ENCODE assay signal across 8 mouse cellular contexts in the genomic region with DNA sequence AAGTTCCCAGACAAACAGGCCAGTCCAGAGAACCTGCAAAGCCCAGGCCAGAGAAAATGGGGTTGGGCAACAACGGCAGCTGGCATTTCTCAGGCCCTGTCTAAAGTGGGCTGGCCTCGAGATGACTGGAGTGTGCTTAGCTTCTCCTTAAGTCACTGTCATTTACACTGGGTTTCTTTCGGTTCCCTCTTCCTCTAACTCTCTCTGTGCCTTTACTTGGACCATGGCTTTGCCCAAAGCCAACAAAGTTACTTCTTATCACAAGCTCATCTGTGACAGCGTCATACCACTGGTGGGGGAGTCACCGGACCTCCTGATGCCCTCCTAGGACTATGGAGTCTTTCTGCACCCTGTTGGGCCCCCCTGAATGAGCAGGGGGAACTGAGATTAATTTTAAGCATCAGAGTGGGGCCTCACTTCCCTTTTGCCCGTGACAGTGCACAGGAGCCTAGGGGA. TPM values are rescaled to one million over a fixed set of nuclear protein-coding genes. Genes with fewer than 3 reads are reported as not detected.
DNase-seq lines count a peak whose midpoint lies in the region; ATAC-seq and TF ChIP-seq lines count a peak whose summit lies in the region.

No protein-coding gene starts in this region.

- H3K27ac ChIP-seq in kidney, embryonic 14.5 days (ENCODE audit: low read depth, low read length): peak overlapping the region; percentile 24; the same call in 1 of the 2 replicates
- no peak overlapping the region for H3K27ac ChIP-seq in heart, adult 2 months
- H3K27ac ChIP-seq in left cerebral cortex, adult 2 months: no peak overlapping the region

- no peak for DNase-seq in kidney, adult 11 months
- peak; percentile 82 to 88 for DNase-seq in B cell, adult 2 months
- DNase-seq in heart, adult 2 months: peak; percentile 59 to 64
- DNase-seq in lung, postnatal 4 days: peak; percentile 68 to 75
- no peak for DNase-seq in left cerebral cortex, adult 2 months (ENCODE audit: extremely low spot score in 1 of 2, low spot score in 2 of 2)
- DNase-seq in left cerebral cortex, adult 9 months (ENCODE audit: low spot score in 2 of 2): no peak

- no peaks in the 10 kb centered on the region for H3K36me3 ChIP-seq in kidney, embryonic 14.5 days (ENCODE audit: control insufficient read depth, insufficient read depth, low read length)
- H3K36me3 ChIP-seq in heart, adult 2 months (ENCODE audit: control insufficient read depth, insufficient read depth, low read length): no peaks in the 10 kb centered on the region

- no peaks in the 10 kb centered on the region for H3K79me2 ChIP-seq in heart, adult 2 months (replicated peaks; ENCODE audit: control insufficient read depth, insufficient read depth, low read length)

- no peaks in the 10 kb centered on the region for H3K9me3 ChIP-seq in kidney, embryonic 14.5 days (ENCODE audit: control insufficient read depth, low read length)

- WGBS in kidney, embryonic 14.5 days: 32% methylated on average over 6 of the region's 6 CpGs
- 44% methylated on average over 6 of the region's 6 CpGs for WGBS in heart, adult 2 months

- H3K4me3 ChIP-seq in kidney, embryonic 14.5 days (ENCODE audit: low read length): no peak overlapping the region
- no peak overlapping the region for H3K4me3 ChIP-seq in heart, adult 2 months
- H3K4me3 ChIP-seq in left cerebral cortex, adult 2 months: no peak overlapping the region

- TF ChIP-seq CTCF in heart, adult 2 months (IDR thresholded peaks at IDR 0.05): no peak
- no peak for TF ChIP-seq CTCF in left cerebral cortex, adult 2 months (IDR thresholded peaks at IDR 0.05)

- no peak overlapping the region for H3K9ac ChIP-seq in kidney, embryonic 14.5 days (ENCODE audit: low read depth, low read length)
- no peak overlapping the region for H3K9ac ChIP-seq in heart, adult 2 months (ENCODE audit: low read depth, low read length)

- intact Hi-C loops in heart, adult 2 months (cut with DNase I): no loop called here
- intact Hi-C loops in left cerebral cortex, adult 2 months (cut with DNase I): no loop called here

- ATAC-seq in kidney, embryonic 14.5 days (ENCODE audit: low FRiP score, low TSS enrichment): peak; percentile 36; the same call in 1 of the 2 replicates
- ATAC-seq in activated CD4-positive, CD25-positive, alpha-beta regulatory T cell, adult 4 months: no peak

- TF ChIP-seq EP300 in heart, adult 2 months (IDR thresholded peaks at IDR 0.05; ENCODE audit: insufficient read depth, low read depth, low read length): 0 out of 2 replicates have a peak, but pooled peaks have one; percentile 26

- peaks cover 27% of the 10 kb centered on the region for H3K4me1 ChIP-seq in kidney, embryonic 14.5 days (ENCODE audit: control insufficient read depth, insufficient read depth, low read length)
- H3K4me1 ChIP-seq in heart, adult 2 months (ENCODE audit: control insufficient read depth, insufficient read depth, low read length): peaks cover 1% of the 10 kb centered on the region; the same call in 1 of the 2 replicates

- TF ChIP-seq POLR2A in heart, adult 2 months (IDR thresholded peaks at IDR 0.05; ENCODE audit: insufficient read depth, low read depth, low read length): no peak

- H3K4me2 ChIP-seq in kidney, embryonic 14.5 days (replicated peaks; ENCODE audit: low read depth, low read length): no peak overlapping the region

- H3K27me3 ChIP-seq in kidney, embryonic 14.5 days (ENCODE audit: control insufficient read depth, insufficient read depth, low read length): peaks cover 25% of the 10 kb centered on the region
- H3K27me3 ChIP-seq in heart, adult 2 months (ENCODE audit: control insufficient read depth, insufficient read depth, low read length): peaks cover 6% of the 10 kb centered on the region

RNA-seq across cellular contexts. Expression of a gene that starts 2.4 kb away (rescaled TPM):
- polyA plus RNA-seq in kidney, embryonic 14.5 days (2014; fragmentation: Nextera tagmentation; extraction: Ambion mirVana): 4.5 and 5.0 TPM in 2 replicates
- total RNA-seq in heart, adult 2 months (2021): 1 to 10 TPM; 2.7 to 3.6 TPM
- polyA plus RNA-seq in heart, adult 2 months (2012; rRNA removed): 4.9 and 7.5 TPM in 2 replicates
- total RNA-seq in left cerebral cortex, adult 2 months (2021): 1 to 10 TPM; 4.0 to 4.4 TPM
- polyA plus RNA-seq in activated CD4-positive, CD25-positive, alpha-beta regulatory T cell, adult 4 months (2017; shearing (Covaris generic)): 10 to 100 TPM; 18.5 to 22.0 TPM

RNA-seq across cellular contexts. Expression of a gene that starts 16.3 kb away (rescaled TPM):
- polyA plus RNA-seq in kidney, embryonic 14.5 days (2014; fragmentation: Nextera tagmentation; extraction: Ambion mirVana): 30.0 and 32.8 TPM in 2 replicates
- 1 to 10 TPM; 2.3 to 3.0 TPM for total RNA-seq in heart, adult 2 months (2021)
- 8.5 and 9.8 TPM in 2 replicates for polyA plus RNA-seq in heart, adult 2 months (2012; rRNA removed)
- total RNA-seq in left cerebral cortex, adult 2 months (2021): 1 to 10 TPM; 1.1 to 2.2 TPM
- polyA plus RNA-seq in activated CD4-positive, CD25-positive, alpha-beta regulatory T cell, adult 4 months (2017; shearing (Covaris generic)): under 1 TPM in 1 of 2 experiments, not detected in 1; 0.12 TPM

RNA-seq across cellular contexts. Expression of a gene that starts 52.8 kb away (rescaled TPM):
- polyA plus RNA-seq in kidney, embryonic 14.5 days (2014; fragmentation: Nextera tagmentation; extraction: Ambion mirVana): 0.49 TPM in 1 of 2 replicates, not detected in the other
- total RNA-seq in heart, adult 2 months (2021): not detected
- not detected in 2 replicates for polyA plus RNA-seq in heart, adult 2 months (2012; rRNA removed)
- total RNA-seq in left cerebral cortex, adult 2 months (2021): under 1 TPM; 0.54 to 0.72 TPM
- polyA plus RNA-seq in activated CD4-positive, CD25-positive, alpha-beta regulatory T cell, adult 4 months (2017; shearing (Covaris generic)): not detected

RNA-seq across cellular contexts. Expression of a gene that starts 56.5 kb away (rescaled TPM):
- polyA plus RNA-seq in kidney, embryonic 14.5 days (2014; fragmentation: Nextera tagmentation; extraction: Ambion mirVana): 248 and 309 TPM in 2 replicates
- 100 to 1,000 TPM; 109 to 125 TPM for total RNA-seq in heart, adult 2 months (2021)
- polyA plus RNA-seq in heart, adult 2 months (2012; rRNA removed): 186 and 208 TPM in 2 replicates
- total RNA-seq in left cerebral cortex, adult 2 months (2021): 100 to 1,000 TPM; 242 to 247 TPM
- 100 to 1,000 TPM; 373 to 399 TPM for polyA plus RNA-seq in activated CD4-positive, CD25-positive, alpha-beta regulatory T cell, adult 4 months (2017; shearing (Covaris generic))

Comparison
In these comparisons a context has a peak if more than half of its experiments do, and no peak if none do; other contexts are left out.
1. DNase-seq: peak in B cell, adult 2 months (2 of 2), heart, adult 2 months (2 of 2) and lung, postnatal 4 days (2 of 2); none in kidney, adult 11 months (single experiment), left cerebral cortex, adult 2 months (0 of 2) and left cerebral cortex, adult 9 months (0 of 2).